Mouse (Mus musculus): Measurements from ENCODE around the gene Snx29. TPM values are rescaled to one million over a fixed set of nuclear protein-coding genes. Genes with fewer than 3 reads are reported as not detected.
"Not testable (repeated sequence)": the region's sequence is repeated elsewhere in the genome, so short reads cannot be mapped to it uniquely, and the experiment has no call there.

The Snx29 gene
- polyA plus RNA-seq, 1 experiment from 2014 or later = 9.5 TPM

- Histone ChIP-seq H3K4me3 (ENCODE audit: low read depth, low read length) (no peak overlapping the region), H3K9ac (ENCODE audit: low read length) (no peak overlapping the region), H3K9me3 (ENCODE audit: control insufficient read depth, low read length) (no peaks in the 10 kb centered on the region), H3K4me1 (ENCODE audit: control insufficient read depth, insufficient read depth, low read length) (no peaks in the 10 kb centered on the region), H3K36me3 (ENCODE audit: control insufficient read depth, insufficient read depth, low read length) (no peaks in the 10 kb centered on the region), H3K27me3 (ENCODE audit: control insufficient read depth, insufficient read depth, low read length) (no peaks in the 10 kb centered on the region), H3K4me2 (ENCODE audit: low read depth, severe bottlenecking) (no peak overlapping the region), H3K27ac (replicated peaks; ENCODE audit: low read depth, low read length) (no peak overlapping the region)
- DNase-seq (ENCODE audit: low spot score) = no peak
- ATAC-seq (ENCODE audit: insufficient number of reproducible peaks, low FRiP score, low TSS enrichment, low read depth) = no peak
- 89% methylated on average over 3 of the region's 3 CpGs for WGBS
Measured at GRCm38 (mm10) chr16:11437641-11438040, 114.9 kb downstream of the Snx29 start.

GRCm38 (mm10) chr16:11439417-11439816, 116.7 kb downstream of the Snx29 start:
- ATAC-seq (ENCODE audit: insufficient number of reproducible peaks, low FRiP score, low TSS enrichment, low read depth) = no peak

GRCm38 (mm10) chr16:11441616-11442015, 118.9 kb downstream of the Snx29 start:
- no peak overlapping the region for H3K4me3 ChIP-seq (ENCODE audit: low read depth, low read length)
- H3K36me3 ChIP-seq (ENCODE audit: control insufficient read depth, insufficient read depth, low read length) = no peaks in the 10 kb centered on the region
- DNase-seq (ENCODE audit: low spot score) (no peak), ATAC-seq (ENCODE audit: insufficient number of reproducible peaks, low FRiP score, low TSS enrichment, low read depth) (no peak)
- no peaks in the 10 kb centered on the region for H3K4me1 ChIP-seq (ENCODE audit: control insufficient read depth, insufficient read depth, low read length)
- WGBS = 76% methylated on average over 4 of the region's 4 CpGs
- no peak overlapping the region for H3K4me2 ChIP-seq (ENCODE audit: low read depth, severe bottlenecking)
- H3K27ac ChIP-seq (replicated peaks; ENCODE audit: low read depth, low read length) = no peak overlapping the region
- no peaks in the 10 kb centered on the region for H3K27me3 ChIP-seq (ENCODE audit: control insufficient read depth, insufficient read depth, low read length)
- no peak overlapping the region for H3K9ac ChIP-seq (ENCODE audit: low read length)
- no peaks in the 10 kb centered on the region for H3K9me3 ChIP-seq (ENCODE audit: control insufficient read depth, low read length)

More at GRCm38 (mm10) chr16:11439417-11439816, 116.7 kb downstream of the Snx29 start:
- no peak for DNase-seq (ENCODE audit: low spot score)
- Histone ChIP-seq H3K4me3 (ENCODE audit: low read depth, low read length) (no peak overlapping the region), H3K27me3 (ENCODE audit: control insufficient read depth, insufficient read depth, low read length) (no peaks in the 10 kb centered on the region), H3K4me1 (ENCODE audit: control insufficient read depth, insufficient read depth, low read length) (no peaks in the 10 kb centered on the region), H3K27ac (replicated peaks; ENCODE audit: low read depth, low read length) (no peak overlapping the region), H3K9me3 (ENCODE audit: control insufficient read depth, low read length) (no peaks in the 10 kb centered on the region), H3K36me3 (ENCODE audit: control insufficient read depth, insufficient read depth, low read length) (no peaks in the 10 kb centered on the region), H3K9ac (ENCODE audit: low read length) (no peak overlapping the region), H3K4me2 (ENCODE audit: low read depth, severe bottlenecking) (no peak overlapping the region)
- WGBS = 81% methylated on average over 6 of the region's 6 CpGs

DNA sequence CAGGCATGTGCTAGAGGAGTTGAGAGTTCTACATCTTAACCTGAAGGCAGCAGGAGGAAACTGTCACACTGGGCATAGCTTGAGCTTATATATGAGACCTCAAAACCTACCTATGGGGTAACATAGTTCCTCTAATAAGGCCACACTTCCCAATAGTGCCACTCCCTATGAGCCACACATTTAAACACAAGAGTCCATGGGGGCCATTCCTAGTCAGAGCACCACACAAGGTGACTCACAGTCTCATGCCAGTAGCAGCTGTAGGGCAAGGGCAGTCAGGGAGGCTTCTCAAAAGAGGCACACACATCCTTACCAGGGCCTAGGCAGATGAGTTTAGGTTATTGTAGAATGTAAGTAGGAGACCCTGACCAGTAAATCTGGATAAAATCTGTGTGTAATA, 119.8 kb downstream of the Snx29 start:
- no peaks in the 10 kb centered on the region for H3K36me3 ChIP-seq (ENCODE audit: control insufficient read depth, insufficient read depth, low read length)
- H3K4me2 ChIP-seq (ENCODE audit: low read depth, severe bottlenecking) = no peak overlapping the region
- H3K9me3 ChIP-seq (ENCODE audit: control insufficient read depth, low read length) = no peaks in the 10 kb centered on the region
- no peaks in the 10 kb centered on the region for H3K4me1 ChIP-seq (ENCODE audit: control insufficient read depth, insufficient read depth, low read length)
- H3K9ac ChIP-seq (ENCODE audit: low read length) = no peak overlapping the region
- DNase-seq (ENCODE audit: low spot score) = no peak
- no peak overlapping the region for H3K27ac ChIP-seq (replicated peaks; ENCODE audit: low read depth, low read length)
- H3K4me3 ChIP-seq (ENCODE audit: low read depth, low read length) = no peak overlapping the region
- ATAC-seq (ENCODE audit: insufficient number of reproducible peaks, low FRiP score, low TSS enrichment, low read depth) = no peak
- no peaks in the 10 kb centered on the region for H3K27me3 ChIP-seq (ENCODE audit: control insufficient read depth, insufficient read depth, low read length)

GRCm38 (mm10) chr16:11444626-11445025, 121.9 kb downstream of the Snx29 start:
- Histone ChIP-seq H3K27me3 (ENCODE audit: control insufficient read depth, insufficient read depth, low read length) (no peaks in the 10 kb centered on the region), H3K4me2 (ENCODE audit: low read depth, severe bottlenecking) (no peak overlapping the region), H3K4me1 (ENCODE audit: control insufficient read depth, insufficient read depth, low read length) (no peaks in the 10 kb centered on the region), H3K27ac (replicated peaks; ENCODE audit: low read depth, low read length) (no peak overlapping the region), H3K9me3 (ENCODE audit: control insufficient read depth, low read length) (no peaks in the 10 kb centered on the region), H3K36me3 (ENCODE audit: control insufficient read depth, insufficient read depth, low read length) (no peaks in the 10 kb centered on the region), H3K9ac (ENCODE audit: low read length) (no peak overlapping the region), H3K4me3 (ENCODE audit: low read depth, low read length) (no peak overlapping the region)
- DNase-seq (ENCODE audit: low spot score) (no peak), ATAC-seq (ENCODE audit: insufficient number of reproducible peaks, low FRiP score, low TSS enrichment, low read depth) (no peak)
- 57% methylated on average over 1 of the region's 1 CpGs for WGBS

GRCm38 (mm10) chr16:11446977-11447376, 124.3 kb downstream of the Snx29 start:
- 89% methylated on average over 4 of the region's 4 CpGs for WGBS
- Histone ChIP-seq H3K27ac (replicated peaks; ENCODE audit: low read depth, low read length) (no peak overlapping the region), H3K4me1 (ENCODE audit: control insufficient read depth, insufficient read depth, low read length) (no peaks in the 10 kb centered on the region), H3K4me3 (ENCODE audit: low read depth, low read length) (no peak overlapping the region), H3K36me3 (ENCODE audit: control insufficient read depth, insufficient read depth, low read length) (no peaks in the 10 kb centered on the region), H3K27me3 (ENCODE audit: control insufficient read depth, insufficient read depth, low read length) (no peaks in the 10 kb centered on the region), H3K9me3 (ENCODE audit: control insufficient read depth, low read length) (no peaks in the 10 kb centered on the region), H3K9ac (ENCODE audit: low read length) (no peak overlapping the region), H3K4me2 (ENCODE audit: low read depth, severe bottlenecking) (no peak overlapping the region)
- ATAC-seq (ENCODE audit: insufficient number of reproducible peaks, low FRiP score, low TSS enrichment, low read depth) (no peak), DNase-seq (ENCODE audit: low spot score) (no peak)

- no peaks in the 10 kb centered on the region for H3K9me3 ChIP-seq (ENCODE audit: control insufficient read depth, low read length)
- H3K9ac ChIP-seq (ENCODE audit: low read length) = no peak overlapping the region
- no peaks in the 10 kb centered on the region for H3K4me1 ChIP-seq (ENCODE audit: control insufficient read depth, insufficient read depth, low read length)
- no peak overlapping the region for H3K4me2 ChIP-seq (ENCODE audit: low read depth, severe bottlenecking)
- WGBS = 90% methylated on average over 5 of the region's 5 CpGs
- no peak for DNase-seq (ENCODE audit: low spot score)
- no peak for ATAC-seq (ENCODE audit: insufficient number of reproducible peaks, low FRiP score, low TSS enrichment, low read depth)
- H3K36me3 ChIP-seq (ENCODE audit: control insufficient read depth, insufficient read depth, low read length) = no peaks in the 10 kb centered on the region
- no peak overlapping the region for H3K27ac ChIP-seq (replicated peaks; ENCODE audit: low read depth, low read length)
- H3K27me3 ChIP-seq (ENCODE audit: control insufficient read depth, insufficient read depth, low read length) = no peaks in the 10 kb centered on the region
- no peak overlapping the region for H3K4me3 ChIP-seq (ENCODE audit: low read depth, low read length)
Measured at GRCm38 (mm10) chr16:11447905-11448304, 125.2 kb downstream of the Snx29 start.

DNA sequence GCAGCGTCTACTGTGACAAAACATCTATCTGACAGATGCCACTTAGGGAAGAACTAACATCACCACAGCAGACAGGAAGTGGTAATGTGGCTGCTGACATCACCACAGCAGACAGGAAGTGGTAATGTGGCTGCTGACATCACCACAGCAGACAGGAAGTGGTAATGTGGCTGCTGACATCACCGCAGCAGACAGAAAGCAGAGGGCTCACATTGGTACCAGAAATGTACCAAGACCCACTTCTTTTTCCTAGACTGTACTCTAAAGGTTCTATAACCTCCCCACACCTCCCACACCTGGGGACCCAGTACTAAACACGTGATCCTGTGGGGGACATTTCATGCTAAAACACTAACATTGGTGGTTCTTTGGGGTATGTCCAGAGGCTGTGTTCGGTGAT, 126.0 kb downstream of the Snx29 start:
- H3K27me3 ChIP-seq (ENCODE audit: control insufficient read depth, insufficient read depth, low read length); H3K36me3 ChIP-seq (ENCODE audit: control insufficient read depth, insufficient read depth, low read length); H3K9ac ChIP-seq (ENCODE audit: low read length); H3K4me3 ChIP-seq (ENCODE audit: low read depth, low read length); H3K4me1 ChIP-seq (ENCODE audit: control insufficient read depth, insufficient read depth, low read length); H3K27ac ChIP-seq (replicated peaks; ENCODE audit: low read depth, low read length); H3K4me2 ChIP-seq (ENCODE audit: low read depth, severe bottlenecking); ATAC-seq (ENCODE audit: insufficient number of reproducible peaks, low FRiP score, low TSS enrichment, low read depth); H3K9me3 ChIP-seq (ENCODE audit: control insufficient read depth, low read length); DNase-seq (ENCODE audit: low spot score): not testable (repeated sequence)
- 95% methylated on average over 4 of the region's 4 CpGs for WGBS

DNA sequence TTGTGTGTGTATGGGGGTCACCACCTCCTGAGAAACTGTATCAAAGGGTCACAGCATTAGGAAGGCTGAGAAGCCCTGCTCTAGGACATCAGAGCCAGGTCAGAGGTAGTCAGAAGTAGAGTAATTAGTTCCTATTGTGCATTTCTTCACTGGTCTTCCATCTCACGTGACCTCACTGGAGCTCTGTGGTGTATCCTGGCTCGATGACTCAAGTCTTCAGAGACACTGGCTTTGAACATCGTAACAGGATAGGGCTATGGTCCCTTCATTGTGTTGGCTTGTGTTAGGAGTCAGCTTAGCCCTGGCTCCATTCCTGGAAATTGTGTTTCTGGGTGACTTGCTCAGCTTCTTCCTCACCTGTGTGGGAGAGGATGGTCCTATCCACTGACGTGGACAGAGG, 126.6 kb downstream of the Snx29 start:
- WGBS = 87% methylated on average over 4 of the region's 4 CpGs

More for the DNA sequence above, 126.6 kb downstream of the Snx29 start:
- H3K27me3 ChIP-seq (ENCODE audit: control insufficient read depth, insufficient read depth, low read length) = no peaks in the 10 kb centered on the region
- no peaks in the 10 kb centered on the region for H3K4me1 ChIP-seq (ENCODE audit: control insufficient read depth, insufficient read depth, low read length)
- H3K4me2 ChIP-seq (ENCODE audit: low read depth, severe bottlenecking) = no peak overlapping the region
- no peaks in the 10 kb centered on the region for H3K36me3 ChIP-seq (ENCODE audit: control insufficient read depth, insufficient read depth, low read length)
- no peak overlapping the region for H3K9ac ChIP-seq (ENCODE audit: low read length)
- ATAC-seq (ENCODE audit: insufficient number of reproducible peaks, low FRiP score, low TSS enrichment, low read depth) (no peak), DNase-seq (ENCODE audit: low spot score) (no peak)
- no peaks in the 10 kb centered on the region for H3K9me3 ChIP-seq (ENCODE audit: control insufficient read depth, low read length)
- no peak overlapping the region for H3K4me3 ChIP-seq (ENCODE audit: low read depth, low read length)
- H3K27ac ChIP-seq (replicated peaks; ENCODE audit: low read depth, low read length) = no peak overlapping the region

All from limb, embryonic 11.5 days (tissue).